Mouse (Mus musculus) embryonic facial prominence, embryonic 15.5 days (tissue): Measurements from ENCODE around the gene Klk1b3. TPM values are rescaled to one million over a fixed set of nuclear protein-coding genes. Genes with fewer than 3 reads are reported as not detected.
"Not testable (repeated sequence)": the region's sequence is repeated elsewhere in the genome, so short reads cannot be mapped to it uniquely, and the experiment has no call there.

Experiments used
- ATAC-seq: fragments of 200-750 bp; cut with Nextera tagmentation; 2 replicates; pipeline ENCODE4 v1.8.0; 2017; ENCODE audit warnings: low read depth, moderate TSS enrichment; ENCODE audit not compliant: insufficient number of reproducible peaks, low FRiP score, low TSS enrichment
- H3K27ac ChIP-seq: fragments of 300-500 bp; sonication (generic); replicated peaks from 2 replicates; pipeline ENCODE4 v1.5.1; 2015; ENCODE audit warnings: mild to moderate bottlenecking, inconsistent platforms
- H3K27me3 ChIP-seq: fragments of 300-500 bp; sonication (generic); 2 replicates; pipeline ENCODE4 v1.6.1; 2015; ENCODE audit warnings: inconsistent platforms
- H3K36me3 ChIP-seq: fragments of 300-500 bp; sonication (generic); 2 replicates; pipeline ENCODE4 v1.6.1; 2015; ENCODE audit warnings: mild to moderate bottlenecking, inconsistent platforms
- H3K4me1 ChIP-seq: fragments of 300-500 bp; sonication (generic); 2 replicates; pipeline ENCODE4 v1.6.1; 2015; ENCODE audit warnings: inconsistent platforms
- H3K4me2 ChIP-seq: fragments of 300-500 bp; sonication (generic); replicated peaks from 2 replicates; pipeline ENCODE4 v1.6.1; 2015; ENCODE audit warnings: mild to moderate bottlenecking, inconsistent platforms
- H3K4me3 ChIP-seq: fragments of 300-500 bp; sonication (generic); replicated peaks from 2 replicates; pipeline ENCODE4 v1.5.1; 2015; ENCODE audit warnings: mild to moderate bottlenecking, inconsistent platforms
- H3K9ac ChIP-seq: fragments of 300-500 bp; sonication (generic); 2 replicates; pipeline ENCODE4 v1.6.1; 2015; ENCODE audit warnings: inconsistent platforms
- H3K9me3 ChIP-seq: fragments of 300-500 bp; sonication (generic); replicated peaks from 2 replicates; pipeline ENCODE4 v1.6.1; 2016; ENCODE audit warnings: inconsistent platforms
- WGBS: fragments of 180-500 bp; shearing (Covaris S2); methylation state at CpG from one replicate; pipeline ENCODE4 v1.1.7; 2015; 5-methylcytosine and 5-hydroxymethylcytosine counted together
- polyA plus RNA-seq: library from polyadenylated mRNA; unstranded; fragments of >200 nt; fragmentation: Nextera tagmentation; extraction: Ambion mirVana; gene quantifications from 2 replicates; pipeline ENCODE4 v1.2.1, GENCODE M21; 2015

Gene Klk1b3
- polyA plus RNA-seq, result not detected in 2 replicates

DNA sequence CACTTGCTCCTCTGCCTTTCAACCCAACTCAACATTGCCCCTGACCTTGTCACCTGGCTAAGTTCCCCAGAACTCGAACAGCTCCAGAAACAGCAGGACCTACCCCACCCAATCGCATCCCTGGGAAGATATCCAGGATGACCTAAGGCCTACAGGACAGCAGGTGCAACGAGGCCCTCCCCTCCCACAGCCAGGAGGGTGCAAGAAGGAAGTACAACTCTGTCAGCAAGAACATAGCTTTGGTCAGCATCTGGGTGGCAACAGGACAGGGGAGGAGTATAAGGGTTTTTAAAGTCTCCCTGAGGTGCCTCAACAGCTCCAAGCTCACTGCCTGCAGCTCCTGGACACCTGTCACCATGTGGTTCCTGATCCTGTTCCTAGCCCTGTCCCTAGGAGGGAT is at the start of gene Klk1b3:
TSS of gene Klk1b3 (plus strand) at position 301 of the 400 bp plus-strand sequence.
- Histone ChIP-seq H3K36me3 (no peaks in the 10 kb centered on the region), H3K27me3 (no peaks in the 10 kb centered on the region), H3K4me1 (no peaks in the 10 kb centered on the region), H3K9ac (no peak within 1 kb of the TSS), H3K27ac (no peak within 1 kb of the TSS), H3K4me3 (no peak within 1 kb of the TSS), H3K9me3 (no peaks in the 10 kb centered on the region), H3K4me2 (no peak within 1 kb of the TSS)
- no peak for ATAC-seq
- 65% methylated on average over 3 of the region's 3 CpGs for WGBS

DNA sequence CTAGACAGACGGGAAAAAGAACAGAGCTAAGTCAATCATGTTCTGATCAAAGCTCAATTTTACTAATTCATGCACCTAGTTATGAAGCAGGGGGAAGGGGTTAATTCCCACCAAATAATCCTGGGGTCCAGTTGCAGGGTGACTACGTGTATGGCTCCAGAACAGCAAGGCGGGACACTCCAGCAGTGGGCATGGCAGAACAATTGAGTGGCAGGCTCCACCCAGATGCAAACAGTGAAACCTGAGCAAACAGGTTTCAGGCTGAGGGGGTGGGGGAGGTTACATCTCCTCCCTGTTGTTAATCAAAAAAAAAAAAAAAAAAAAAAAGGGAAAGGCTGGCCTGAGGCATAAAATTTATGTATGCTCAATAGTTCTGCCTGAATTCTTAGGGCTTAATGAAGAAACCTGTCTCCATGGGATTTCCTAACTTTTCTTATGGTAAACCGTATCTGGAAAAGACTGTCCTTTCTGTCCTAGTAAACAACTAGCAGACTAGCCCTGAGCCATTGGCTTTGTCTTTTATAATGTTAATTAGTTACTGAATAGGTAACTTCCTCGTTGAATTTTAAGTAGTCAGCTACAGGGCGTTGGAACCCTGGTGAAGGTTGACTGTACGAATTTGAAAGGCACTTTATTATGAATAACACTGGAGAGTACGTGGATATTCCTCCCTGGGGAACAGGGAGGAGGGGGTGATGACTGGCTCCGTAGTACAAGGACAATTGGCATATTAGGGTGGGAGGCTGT is 18.5 kb upstream of the Klk1b3 start:
- H3K9me3 ChIP-seq, result no peaks in the 10 kb centered on the region
- H3K4me3 ChIP-seq, result no peak overlapping the region
- ATAC-seq, result no peak
- no peaks in the 10 kb centered on the region for H3K4me1 ChIP-seq
- H3K9ac ChIP-seq, result no peak overlapping the region
- H3K36me3 ChIP-seq, result no peaks in the 10 kb centered on the region
- H3K27ac ChIP-seq, result no peak overlapping the region
- no peaks in the 10 kb centered on the region for H3K27me3 ChIP-seq
- no peak overlapping the region for H3K4me2 ChIP-seq
- 56% methylated on average over 9 of the region's 9 CpGs for WGBS

DNA sequence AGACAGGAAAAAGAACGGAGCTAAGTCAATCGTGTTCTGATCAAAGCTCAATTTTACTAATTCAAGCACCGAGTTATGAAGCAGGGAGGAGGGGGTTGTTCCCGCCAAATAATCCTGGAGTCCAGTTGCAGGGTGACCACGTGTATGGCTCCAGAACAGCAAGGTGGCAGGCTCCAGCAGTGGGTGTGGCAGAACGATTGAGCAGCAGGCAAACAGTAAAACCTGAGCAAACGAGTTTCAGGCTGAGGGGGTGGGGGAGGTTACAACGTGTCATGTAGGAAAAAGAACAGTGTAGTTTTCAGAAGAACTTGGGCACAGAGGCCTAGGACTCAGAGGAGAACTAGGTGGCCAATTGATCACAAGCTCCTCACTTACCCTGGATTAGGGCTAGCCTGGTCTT is 11.5 kb upstream of the Klk1b3 start:
- H3K4me3 ChIP-seq, H3K27me3 ChIP-seq, H3K4me1 ChIP-seq, ATAC-seq, H3K36me3 ChIP-seq, H3K9ac ChIP-seq, H3K27ac ChIP-seq, H3K4me2 ChIP-seq, H3K9me3 ChIP-seq: not testable (repeated sequence)
- WGBS, result 61% methylated on average over 8 of the region's 8 CpGs

DNA sequence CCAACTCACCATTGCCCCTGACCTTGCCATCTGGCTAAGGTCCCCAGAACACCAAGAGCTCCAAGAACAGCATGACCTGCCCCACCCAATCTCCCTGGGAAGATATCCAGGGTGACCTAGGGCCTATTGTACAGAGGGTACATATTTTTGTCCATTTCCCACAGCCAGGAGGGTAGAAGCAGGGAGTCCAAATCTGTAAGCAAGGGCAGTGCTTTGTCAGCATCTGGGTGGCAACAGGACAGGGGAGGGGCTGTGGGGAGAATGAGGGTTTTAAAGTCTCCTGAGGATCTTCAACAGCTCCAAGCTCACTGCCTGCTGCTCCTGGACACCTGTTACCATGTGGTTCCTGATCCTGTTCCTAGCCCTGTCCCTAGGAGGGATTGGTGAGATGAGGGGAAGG is 10.1 kb upstream of the Klk1b3 start, which contains the start of gene Klk1b24:
TSS of gene Klk1b24 (plus strand) at position 301 of the 400 bp plus-strand sequence.
- not testable (repeated sequence) for H3K4me1 ChIP-seq, H3K9ac ChIP-seq, H3K9me3 ChIP-seq, H3K36me3 ChIP-seq, H3K4me3 ChIP-seq, H3K27ac ChIP-seq, H3K4me2 ChIP-seq, ATAC-seq, H3K27me3 ChIP-seq

DNA sequence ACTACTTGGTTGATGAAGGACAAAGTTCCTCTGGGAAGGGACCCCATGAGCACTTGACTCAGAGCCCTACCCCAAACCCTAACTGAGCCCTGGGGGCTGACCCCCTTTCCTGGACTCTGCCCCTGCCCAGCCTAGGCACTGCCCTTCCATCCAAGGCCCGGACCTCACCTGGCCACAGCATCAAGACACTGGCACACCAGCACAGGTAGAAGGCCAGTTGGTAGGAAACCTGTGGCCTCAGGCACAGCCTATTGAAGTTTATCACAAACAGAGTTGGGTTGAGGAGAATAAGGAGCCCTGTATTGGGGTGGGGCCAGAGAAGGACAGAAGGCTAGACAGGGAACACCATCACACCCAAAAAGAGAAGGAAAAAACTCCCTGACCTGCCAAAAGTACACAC is 4.5 kb upstream of the Klk1b3 start:
- not testable (repeated sequence) for H3K9ac ChIP-seq, H3K27ac ChIP-seq, ATAC-seq, H3K9me3 ChIP-seq, H3K4me3 ChIP-seq, H3K4me2 ChIP-seq, H3K36me3 ChIP-seq, H3K27me3 ChIP-seq, H3K4me1 ChIP-seq
- 89% methylated on average over 1 of the region's 1 CpGs for WGBS

DNA sequence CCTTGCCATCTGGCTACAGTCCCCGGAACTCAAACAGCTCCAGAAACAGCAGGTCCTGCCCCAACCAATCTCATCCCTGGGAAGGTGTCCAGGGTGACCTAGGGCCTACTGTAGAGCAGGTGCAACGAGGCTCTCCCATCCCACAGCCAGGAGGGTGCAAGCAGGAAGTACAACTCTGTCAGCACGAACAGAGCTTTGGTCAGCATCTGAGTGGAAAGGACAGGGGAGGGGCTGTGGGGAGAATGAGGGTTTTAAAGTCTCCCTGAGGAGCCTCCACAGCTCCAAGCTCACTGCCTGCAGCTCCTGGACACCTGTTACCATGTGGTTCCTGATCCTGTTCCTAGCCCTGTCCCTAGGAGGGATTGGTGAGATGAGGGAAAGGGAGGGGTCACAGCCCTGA is 9.1 kb downstream of the Klk1b3 start, which contains the start of gene Klk1b4:
TSS of gene Klk1b4 (plus strand) at position 301 of the 400 bp plus-strand sequence.
- H3K4me2 ChIP-seq, H3K27me3 ChIP-seq, ATAC-seq, H3K27ac ChIP-seq, H3K9me3 ChIP-seq, H3K36me3 ChIP-seq, H3K9ac ChIP-seq, H3K4me1 ChIP-seq, H3K4me3 ChIP-seq: not testable (repeated sequence)
- WGBS, result 48% methylated on average over 3 of the region's 3 CpGs

DNA sequence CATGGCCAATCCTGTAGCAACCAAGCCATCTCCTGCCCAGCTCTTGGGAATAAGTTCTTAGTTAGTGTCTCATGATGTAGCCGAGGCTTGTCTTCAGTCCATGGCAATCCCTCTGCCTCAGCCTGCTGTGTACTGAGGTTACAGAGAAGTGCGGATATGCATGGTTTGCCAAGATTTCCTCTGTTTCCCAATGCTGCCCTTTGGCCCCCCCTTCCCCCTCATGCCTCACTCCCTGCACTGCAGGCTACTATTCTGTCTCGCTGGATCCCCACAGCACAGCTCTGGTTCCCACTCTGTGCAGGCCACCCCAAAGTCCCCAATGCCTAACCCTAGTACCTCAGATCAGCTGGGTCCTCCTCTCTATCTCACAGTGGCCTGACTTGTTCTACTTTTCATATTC is 10.3 kb downstream of the Klk1b3 start:
- Histone ChIP-seq H3K36me3 (no peaks in the 10 kb centered on the region), H3K27ac (no peak overlapping the region), H3K4me2 (no peak overlapping the region), H3K9me3 (no peaks in the 10 kb centered on the region), H3K4me1 (no peaks in the 10 kb centered on the region), H3K27me3 (no peaks in the 10 kb centered on the region), H3K9ac (no peak overlapping the region), H3K4me3 (no peak overlapping the region)
- ATAC-seq, result no peak
- 76% methylated on average over 3 of the region's 3 CpGs for WGBS

DNA sequence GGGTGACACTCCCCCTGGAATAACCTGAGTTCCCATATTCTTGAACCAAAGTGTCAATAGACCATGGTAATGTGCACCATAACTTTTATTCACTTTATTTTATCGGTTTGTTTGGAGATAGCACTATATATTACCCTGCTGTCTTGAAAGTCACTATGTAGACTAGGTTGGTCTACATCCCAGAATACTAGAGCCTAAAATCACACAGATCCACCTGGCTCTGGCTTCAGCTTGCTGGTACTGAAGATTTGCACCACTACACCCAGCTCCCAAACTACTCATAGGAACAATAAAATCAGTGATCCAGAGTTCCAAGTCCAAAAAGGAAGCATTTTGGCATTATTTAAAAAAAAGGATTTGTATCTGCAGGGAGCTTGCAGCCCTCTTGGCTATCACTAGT is 17.7 kb downstream of the Klk1b3 start, which contains the start of gene Klk1b5:
TSS of gene Klk1b5 (plus strand) at position 301 of the 400 bp plus-strand sequence.
- H3K4me2 ChIP-seq, result no peak within 1 kb of the TSS
- H3K9me3 ChIP-seq, result no peaks in the 10 kb centered on the region
- H3K9ac ChIP-seq, result no peak within 1 kb of the TSS
- H3K27me3 ChIP-seq, result no peaks in the 10 kb centered on the region
- 82% methylated on average over 1 of the region's 1 CpGs for whole genome bisulfite sequencing
- no peaks in the 10 kb centered on the region for H3K36me3 ChIP-seq
- ATAC-seq, result no peak
- H3K4me1 ChIP-seq, result no peaks in the 10 kb centered on the region
- no peak within 1 kb of the TSS for H3K27ac ChIP-seq
- H3K4me3 ChIP-seq, result no peak within 1 kb of the TSS

DNA sequence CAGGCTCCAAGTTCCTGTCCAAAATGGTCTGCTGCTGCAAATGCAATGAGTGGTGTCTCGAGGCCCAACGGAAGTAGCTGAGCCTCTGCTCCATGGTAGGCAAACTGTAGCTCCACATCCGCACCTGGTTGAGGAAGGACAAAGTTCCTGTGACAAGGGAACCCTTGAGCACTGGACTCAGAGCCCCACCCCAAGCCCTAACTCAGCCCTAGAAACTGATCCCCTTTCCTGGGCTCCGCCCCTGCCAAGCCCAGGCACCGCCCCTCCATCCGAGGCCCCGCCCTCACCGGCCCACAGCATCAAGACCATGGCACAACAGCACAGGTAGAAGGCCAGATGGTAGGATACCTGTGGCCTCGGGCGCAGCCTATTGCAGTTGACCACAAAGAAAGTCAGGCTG is 23.6 kb downstream of the Klk1b3 start:
- not testable (repeated sequence) for H3K9ac ChIP-seq, H3K36me3 ChIP-seq, H3K4me3 ChIP-seq, H3K27me3 ChIP-seq, H3K9me3 ChIP-seq, ATAC-seq, H3K4me2 ChIP-seq, H3K27ac ChIP-seq, H3K4me1 ChIP-seq
- WGBS, result 73% methylated on average over 9 of the region's 10 CpGs

DNA sequence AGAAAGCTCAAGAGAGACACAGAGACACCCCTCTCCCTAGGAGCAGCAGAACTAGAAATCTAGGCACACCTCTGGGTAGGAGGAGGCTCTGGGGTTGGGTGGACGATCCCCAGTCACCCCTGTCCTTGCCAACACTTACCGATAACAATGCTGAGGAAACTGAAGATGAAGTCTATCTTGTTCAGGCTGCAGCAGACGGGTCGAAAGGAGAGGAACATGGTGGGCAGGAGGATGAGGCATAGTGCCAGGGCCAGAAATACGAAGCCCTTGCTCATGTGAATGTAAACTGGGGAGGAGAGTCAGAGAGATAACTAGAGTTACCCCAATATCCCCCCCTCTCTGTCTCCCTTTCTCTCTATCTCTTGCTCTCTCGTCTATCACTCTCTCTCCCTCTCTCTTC is 24.3 kb downstream of the Klk1b3 start:
- not testable (repeated sequence) for H3K36me3 ChIP-seq, H3K27ac ChIP-seq, H3K9ac ChIP-seq, H3K9me3 ChIP-seq, H3K4me2 ChIP-seq, H3K4me1 ChIP-seq, H3K4me3 ChIP-seq, H3K27me3 ChIP-seq, ATAC-seq
- WGBS, result 78% methylated on average over 6 of the region's 6 CpGs

DNA sequence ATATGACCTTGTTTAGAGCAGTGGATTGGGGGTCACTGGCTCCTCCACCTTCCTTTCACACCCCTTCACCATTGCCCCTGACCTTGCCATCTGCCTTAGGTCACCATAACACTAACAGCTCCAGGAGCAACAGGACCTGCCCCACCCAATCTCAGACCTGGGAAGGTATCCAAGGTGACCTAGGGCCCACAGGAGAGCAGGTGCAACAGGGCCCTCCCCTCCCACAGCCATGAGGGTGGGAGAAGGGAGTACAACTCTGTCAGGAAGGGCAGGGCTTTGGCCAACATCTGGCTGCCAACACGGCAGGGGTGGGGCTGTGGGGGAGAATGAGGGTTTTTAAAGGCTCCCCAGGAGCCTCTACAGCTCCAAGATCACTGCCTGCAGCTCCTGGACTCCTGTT is 27.1 kb downstream of the Klk1b3 start, which contains the start of gene Klk1:
TSS of gene Klk1 (plus strand) at position 285 of the 400 bp plus-strand sequence.
- Histone ChIP-seq H3K9ac (no peak within 1 kb of the TSS), H3K4me3 (no peak within 1 kb of the TSS), H3K4me1 (no peaks in the 10 kb centered on the region), H3K4me2 (no peak within 1 kb of the TSS), H3K27me3 (no peaks in the 10 kb centered on the region), H3K36me3 (no peaks in the 10 kb centered on the region), H3K27ac (no peak within 1 kb of the TSS), H3K9me3 (no peaks in the 10 kb centered on the region)
- 36% methylated on average over 1 of the region's 1 CpGs for WGBS
- ATAC-seq, result no peak

DNA sequence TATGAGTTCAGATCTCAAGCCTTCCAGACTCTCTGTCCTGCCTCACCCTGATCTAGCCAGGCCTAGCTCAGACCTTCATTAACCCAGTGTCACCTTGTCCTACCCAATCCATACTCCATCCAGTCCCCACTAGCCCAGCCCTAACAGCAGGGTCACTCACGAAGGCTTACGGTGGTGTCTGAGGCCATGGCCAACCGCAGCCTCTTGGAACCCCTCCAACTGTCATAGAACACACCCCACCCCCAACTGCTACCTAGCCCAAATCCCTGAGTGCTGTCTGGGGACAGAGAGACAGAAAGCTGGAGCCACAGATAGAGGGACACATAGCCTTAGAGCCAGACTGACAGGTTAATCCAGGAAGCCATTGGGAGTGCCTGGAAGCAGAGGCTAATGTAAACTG is 37.9 kb downstream of the Klk1b3 start, which contains the start of gene Gm36864:
TSS of gene Gm36864 (plus strand) at position 269 of the 400 bp plus-strand sequence.
- 85% methylated on average over 3 of the region's 3 CpGs for WGBS
- H3K4me3 ChIP-seq, result no peak within 1 kb of the TSS
- H3K4me1 ChIP-seq, result no peaks in the 10 kb centered on the region
- H3K27me3 ChIP-seq, result no peaks in the 10 kb centered on the region
- no peak within 1 kb of the TSS for H3K4me2 ChIP-seq
- no peaks in the 10 kb centered on the region for H3K36me3 ChIP-seq
- no peaks in the 10 kb centered on the region for H3K9me3 ChIP-seq
- H3K27ac ChIP-seq, result no peak within 1 kb of the TSS
- 0 out of 2 replicates have a peak, but pooled peaks have one; percentile 7 for ATAC-seq
- no peak within 1 kb of the TSS for H3K9ac ChIP-seq
